Mouse (Mus musculus): ENCODE data around the gene Dct. TPM values are rescaled to one million over a fixed set of nuclear protein-coding genes. Genes with fewer than 3 reads are reported as not detected.

Dct gene
- polyA plus RNA-seq, 1 experiment from 2014 or later, result 2.3 TPM

- H3K9me3 ChIP-seq, result no peaks in the 10 kb centered on the region
- 79% methylated on average over 12 of the region's 12 CpGs for WGBS
- H3K27ac ChIP-seq (replicated peaks), result no peak overlapping the region; the same call in 1 of the 2 replicates
- H3K4me3 ChIP-seq, result no peak overlapping the region
- no peak overlapping the region for H3K9ac ChIP-seq
- no peaks in the 10 kb centered on the region for H3K4me1 ChIP-seq
- H3K27me3 ChIP-seq (replicated peaks), result no peaks in the 10 kb centered on the region
- no peak overlapping the region for H3K4me2 ChIP-seq
- no peak for ATAC-seq (ENCODE audit: extremely low read depth, insufficient number of reproducible peaks, low FRiP score, low TSS enrichment)
- H3K36me3 ChIP-seq, result no peaks in the 10 kb centered on the region
Observed at GRCm38 (mm10) chr14:118069439-118070079, 17.5 kb upstream of the Dct start.

- ATAC-seq (ENCODE audit: extremely low read depth, insufficient number of reproducible peaks, low FRiP score, low TSS enrichment), result no peak
- Histone ChIP-seq H3K9ac (no peak overlapping the region), H3K27ac (replicated peaks) (no peak overlapping the region), H3K4me2 (no peak overlapping the region), H3K27me3 (replicated peaks) (0 out of 2 replicates have a peak, but pooled peaks cover 8% of the 10 kb centered on the region), H3K36me3 (no peaks in the 10 kb centered on the region), H3K9me3 (no peaks in the 10 kb centered on the region), H3K4me1 (no peaks in the 10 kb centered on the region), H3K4me3 (no peak overlapping the region)
- 71% methylated on average over 7 of the region's 7 CpGs for WGBS
Observed at GRCm38 (mm10) chr14:118061766-118062432, 9.9 kb upstream of the Dct start.

- no peak for ATAC-seq (ENCODE audit: extremely low read depth, insufficient number of reproducible peaks, low FRiP score, low TSS enrichment)
- H3K27me3 ChIP-seq (replicated peaks), result peaks cover 18% of the 10 kb centered on the region
- no peak overlapping the region for H3K4me2 ChIP-seq
- WGBS, result 84% methylated on average over 4 of the region's 4 CpGs
- H3K4me1 ChIP-seq, result no peaks in the 10 kb centered on the region; the same call in 1 of the 2 replicates
- H3K9me3 ChIP-seq, result no peaks in the 10 kb centered on the region
- H3K9ac ChIP-seq, result no peak overlapping the region
- no peak overlapping the region for H3K27ac ChIP-seq (replicated peaks)
- no peaks in the 10 kb centered on the region for H3K36me3 ChIP-seq
- H3K4me3 ChIP-seq, result no peak overlapping the region
Observed at GRCm38 (mm10) chr14:118058581-118058886, 6.5 kb upstream of the Dct start.

- Histone ChIP-seq H3K4me3 (no peak overlapping the region), H3K4me2 (no peak overlapping the region), H3K27me3 (replicated peaks) (peaks cover 18% of the 10 kb centered on the region), H3K27ac (replicated peaks) (no peak overlapping the region), H3K36me3 (no peaks in the 10 kb centered on the region), H3K9me3 (no peaks in the 10 kb centered on the region), H3K9ac (no peak overlapping the region), H3K4me1 (no peaks in the 10 kb centered on the region; the same call in 1 of the 2 replicates)
- 73% methylated on average over 25 of the region's 25 CpGs for WGBS
- no peak for ATAC-seq (ENCODE audit: extremely low read depth, insufficient number of reproducible peaks, low FRiP score, low TSS enrichment)
Observed at GRCm38 (mm10) chr14:118057696-118058580, 5.9 kb upstream of the Dct start.

GRCm38 (mm10) chr14:118052770-118053169 is 726 bp upstream of the Dct start:
- Histone ChIP-seq H3K9ac (no peak overlapping the region), H3K9me3 (no peaks in the 10 kb centered on the region), H3K27ac (replicated peaks) (no peak overlapping the region), H3K4me3 (no peak overlapping the region), H3K36me3 (no peaks in the 10 kb centered on the region), H3K27me3 (replicated peaks) (peaks cover 27% of the 10 kb centered on the region), H3K4me2 (no peak overlapping the region), H3K4me1 (no peaks in the 10 kb centered on the region; the same call in 1 of the 2 replicates)
- no peak for ATAC-seq (ENCODE audit: extremely low read depth, insufficient number of reproducible peaks, low FRiP score, low TSS enrichment)
- 84% methylated on average over 11 of the region's 11 CpGs for WGBS

- Histone ChIP-seq H3K27me3 (replicated peaks) (peaks cover 28% of the 10 kb centered on the region), H3K4me3 (no peak overlapping the region), H3K9ac (no peak overlapping the region), H3K36me3 (no peaks in the 10 kb centered on the region), H3K4me1 (no peaks in the 10 kb centered on the region; the same call in 1 of the 2 replicates), H3K4me2 (no peak overlapping the region), H3K27ac (replicated peaks) (no peak overlapping the region), H3K9me3 (no peaks in the 10 kb centered on the region)
- no peak for ATAC-seq (ENCODE audit: extremely low read depth, insufficient number of reproducible peaks, low FRiP score, low TSS enrichment)
- 77% methylated on average over 11 of the region's 11 CpGs for WGBS
Observed at GRCm38 (mm10) chr14:118051396-118051795, 648 bp downstream of the Dct start.

GRCm38 (mm10) chr14:118050990-118051389 is 1.1 kb downstream of the Dct start:
- Histone ChIP-seq H3K27ac (replicated peaks) (no peak overlapping the region), H3K4me1 (no peaks in the 10 kb centered on the region), H3K9ac (no peak overlapping the region), H3K36me3 (no peaks in the 10 kb centered on the region), H3K27me3 (replicated peaks) (peaks cover 28% of the 10 kb centered on the region), H3K9me3 (no peaks in the 10 kb centered on the region), H3K4me3 (no peak overlapping the region), H3K4me2 (no peak overlapping the region)
- ATAC-seq (ENCODE audit: extremely low read depth, insufficient number of reproducible peaks, low FRiP score, low TSS enrichment), result no peak
- 73% methylated on average over 12 of the region's 12 CpGs for WGBS

- Histone ChIP-seq H3K4me3 (no peak overlapping the region), H3K4me1 (no peaks in the 10 kb centered on the region), H3K36me3 (no peaks in the 10 kb centered on the region), H3K27me3 (replicated peaks) (peaks cover 31% of the 10 kb centered on the region), H3K9ac (no peak overlapping the region), H3K27ac (replicated peaks) (no peak overlapping the region), H3K9me3 (no peaks in the 10 kb centered on the region), H3K4me2 (no peak overlapping the region)
- ATAC-seq (ENCODE audit: extremely low read depth, insufficient number of reproducible peaks, low FRiP score, low TSS enrichment), result no peak
- WGBS, result 84% methylated on average over 10 of the region's 10 CpGs
Observed at GRCm38 (mm10) chr14:118050431-118050830, 1.6 kb downstream of the Dct start.

GRCm38 (mm10) chr14:118049648-118050238 is 2.3 kb downstream of the Dct start:
- no peak overlapping the region for H3K27ac ChIP-seq (replicated peaks)
- no peak overlapping the region for H3K4me3 ChIP-seq
- no peak overlapping the region for H3K9ac ChIP-seq
- no peaks in the 10 kb centered on the region for H3K4me1 ChIP-seq
- H3K4me2 ChIP-seq, result no peak overlapping the region
- ATAC-seq (ENCODE audit: extremely low read depth, insufficient number of reproducible peaks, low FRiP score, low TSS enrichment), result no peak
- H3K27me3 ChIP-seq (replicated peaks), result peaks cover 29% of the 10 kb centered on the region
- no peaks in the 10 kb centered on the region for H3K9me3 ChIP-seq
- H3K36me3 ChIP-seq, result no peaks in the 10 kb centered on the region
- WGBS, result 82% methylated on average over 12 of the region's 12 CpGs

GRCm38 (mm10) chr14:118042963-118043362 is 9.1 kb downstream of the Dct start:
- Histone ChIP-seq H3K27me3 (replicated peaks) (peaks cover 56% of the 10 kb centered on the region), H3K4me1 (no peaks in the 10 kb centered on the region), H3K9ac (no peak overlapping the region), H3K36me3 (no peaks in the 10 kb centered on the region), H3K4me3 (no peak overlapping the region), H3K9me3 (no peaks in the 10 kb centered on the region), H3K27ac (replicated peaks) (no peak overlapping the region), H3K4me2 (no peak overlapping the region)
- 78% methylated on average over 17 of the region's 17 CpGs for WGBS
- ATAC-seq (ENCODE audit: extremely low read depth, insufficient number of reproducible peaks, low FRiP score, low TSS enrichment), result no peak

- H3K27me3 ChIP-seq (replicated peaks), result peaks cover 55% of the 10 kb centered on the region
- 82% methylated on average over 18 of the region's 18 CpGs for WGBS
- H3K9me3 ChIP-seq, result no peaks in the 10 kb centered on the region
- no peak for ATAC-seq (ENCODE audit: extremely low read depth, insufficient number of reproducible peaks, low FRiP score, low TSS enrichment)
- no peak overlapping the region for H3K9ac ChIP-seq
- H3K36me3 ChIP-seq, result no peaks in the 10 kb centered on the region
- no peak overlapping the region for H3K27ac ChIP-seq (replicated peaks)
- no peak overlapping the region for H3K4me3 ChIP-seq
- H3K4me1 ChIP-seq, result no peaks in the 10 kb centered on the region
- H3K4me2 ChIP-seq, result no peak overlapping the region
Observed at GRCm38 (mm10) chr14:118042066-118042762, 9.8 kb downstream of the Dct start.

Measured in heart, embryonic 13.5 days (tissue).